Mouse (Mus musculus) erythroid progenitor cell, adult 5-6 weeks (primary cell): ENCODE measurements around the gene Aldoc. TPM values are rescaled to one million over a fixed set of nuclear protein-coding genes. Genes with fewer than 3 reads are reported as not detected.
A peak's percentile ranks its signal among the peaks of the same experiment; 100 is the strongest.
"Not testable (repeated sequence)": the region's sequence is repeated elsewhere in the genome, so short reads cannot be mapped to it uniquely, and the experiment has no call there.

Source experiments
- ATAC-seq: replicated peaks from 2 replicates; pipeline ENCODE4 v1.8.0; 2016; ENCODE audit warnings: moderate number of reproducible peaks, mild to moderate bottlenecking, moderate TSS enrichment, inconsistent platforms; ENCODE audit not compliant: poor library complexity, low FRiP score, severe bottlenecking
- total RNA-seq, 2 experiments: library from RNA; stranded (forward) in 1 of 2; stranded (reverse) in 1 of 2; fragments of 150-400 nt in 1 of 2; fragments of 186-747, 209-891 nt in 1 of 2; gene quantifications; 2 replicates each; pipeline versions ENCODE4 v1.2.3 to v1.2.4; 2015 to 2017; ENCODE audit warnings: low replicate concordance in 2 of 2

Aldoc gene
- total RNA-seq (2015; ENCODE audit: low replicate concordance) (1.3 and 16.2 TPM in 2 replicates), total RNA-seq (2017; ENCODE audit: low replicate concordance) (2.4 and 3.0 TPM in 2 replicates)

DNA sequence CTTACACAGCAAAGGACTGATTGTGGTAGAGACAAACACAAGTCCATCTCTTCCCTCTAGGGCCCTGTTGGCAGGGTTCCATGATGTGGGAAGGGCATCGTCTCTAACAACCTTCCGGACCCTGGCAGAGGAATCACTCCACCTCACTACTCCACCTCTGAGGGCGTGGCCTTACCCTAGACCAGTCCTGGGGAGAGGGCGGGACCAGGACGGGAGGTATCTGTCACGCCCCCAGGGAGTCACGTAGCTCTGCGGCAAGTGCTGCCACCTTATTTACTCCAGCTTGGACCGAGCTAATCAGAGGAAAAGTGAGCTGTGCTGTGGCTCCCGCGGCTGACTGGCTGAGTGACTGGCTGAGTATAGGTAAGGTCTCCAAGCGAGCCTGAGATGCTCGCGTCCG is at the start of gene Aldoc:
TSS of gene Aldoc (plus strand) at position 109 of the 400 bp plus-strand sequence.
- ATAC-seq = peak; percentile 93

GRCm38 (mm10) chr11:78275596-78275995 is 47.2 kb upstream of the Aldoc start:
- no peak for ATAC-seq

DNA sequence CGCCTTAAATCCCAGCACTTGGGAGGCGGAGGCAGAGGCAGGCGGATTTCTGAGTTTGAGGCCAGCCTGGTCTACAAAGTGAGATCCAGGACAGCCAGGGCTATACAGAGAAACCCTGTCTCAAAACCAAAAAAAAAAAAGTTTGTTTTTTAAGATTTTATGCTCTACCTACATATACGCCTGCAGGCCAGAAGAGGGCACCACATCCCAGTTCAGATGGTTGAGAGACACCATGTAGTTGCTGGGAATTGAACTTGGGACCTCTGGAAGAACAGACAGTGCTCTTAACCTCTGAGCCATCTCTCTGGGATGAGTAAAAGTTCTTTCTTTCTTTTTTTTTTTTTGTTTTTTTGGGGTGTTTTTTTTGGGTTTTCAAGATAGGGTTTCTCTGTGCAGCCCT is 46.6 kb upstream of the Aldoc start:
- not testable (repeated sequence) for ATAC-seq

- ATAC-seq = no peak
Observed at GRCm38 (mm10) chr11:78278853-78279252, 43.9 kb upstream of the Aldoc start.

GRCm38 (mm10) chr11:78279586-78279985 is 43.2 kb upstream of the Aldoc start:
- ATAC-seq = no peak

- ATAC-seq = no peak
Observed at GRCm38 (mm10) chr11:78289146-78289763, 33.5 kb upstream of the Aldoc start.

GRCm38 (mm10) chr11:78290654-78291053 is 32.1 kb upstream of the Aldoc start, which contains the start of gene BC030499:
Gene BC030499, plus strand, starts transcription at chr11:78290841.
- ATAC-seq = no peak

- ATAC-seq = no peak
Observed at GRCm38 (mm10) chr11:78294585-78294984, 28.2 kb upstream of the Aldoc start.

- no peak for ATAC-seq
Observed at GRCm38 (mm10) chr11:78300917-78301316, 21.9 kb upstream of the Aldoc start.

DNA sequence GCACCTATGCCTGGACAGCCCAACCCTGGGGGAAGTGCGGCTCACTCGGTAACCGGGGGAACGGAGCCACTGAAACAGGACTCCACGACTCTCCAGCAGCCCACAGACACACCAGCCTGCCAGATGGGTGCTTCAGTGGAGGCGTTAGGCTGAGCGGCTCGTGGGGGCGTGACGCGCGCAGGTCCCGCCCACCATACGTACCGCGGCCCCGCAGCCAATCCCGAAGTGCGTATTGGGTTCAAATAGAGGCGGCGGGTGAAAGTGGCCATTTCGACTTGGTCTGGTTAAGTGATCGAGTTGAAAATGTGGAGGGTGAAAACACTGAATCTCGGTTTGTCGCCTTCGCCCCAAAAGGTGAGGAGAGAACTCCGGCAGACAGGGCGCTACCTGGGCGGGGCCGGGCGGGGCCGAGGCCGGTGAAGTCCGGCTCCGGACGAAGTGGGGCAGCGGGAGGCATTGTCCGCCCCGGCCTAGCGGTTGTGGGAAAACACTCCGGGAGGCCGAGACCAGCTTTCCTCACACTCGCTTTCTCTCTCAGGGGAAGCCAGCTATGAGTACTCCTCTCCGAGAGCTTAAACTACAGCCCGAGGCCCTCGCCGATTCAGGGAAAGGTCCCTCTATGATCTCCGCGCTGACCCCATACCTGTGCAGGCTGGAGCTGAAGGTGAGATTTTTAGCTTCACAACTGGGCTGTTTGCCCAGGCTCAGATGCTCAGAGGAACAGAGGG is 21.2 kb upstream of the Aldoc start, which contains the start of gene Spag5:
TSS of gene Spag5 (plus strand) at position 173 of the 728 bp plus-strand sequence.
- ATAC-seq = peak; percentile 99

DNA sequence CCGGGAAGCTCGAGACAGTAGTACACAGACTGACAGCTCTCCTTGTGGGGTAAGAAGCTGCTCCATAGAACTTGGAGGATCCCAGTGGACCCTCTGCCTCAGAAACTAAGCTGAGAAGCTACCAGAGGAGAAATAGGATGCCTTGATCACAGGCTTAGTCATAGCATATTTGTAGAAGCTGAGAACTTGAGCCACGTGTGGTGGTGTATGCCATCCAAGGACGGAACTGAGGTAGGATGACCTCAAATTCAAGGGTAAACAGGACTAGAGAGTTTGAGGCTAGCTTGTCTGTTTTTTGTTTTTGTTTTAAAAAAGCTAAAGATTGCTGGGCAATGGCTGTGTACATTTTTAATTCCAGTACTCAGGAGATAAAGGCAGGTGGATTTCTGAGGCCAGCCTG is 17.5 kb upstream of the Aldoc start:
- no peak for ATAC-seq

- 0 out of 2 replicates have a peak, but pooled peaks have one; percentile 23 for ATAC-seq
Observed at GRCm38 (mm10) chr11:78310861-78311511, 11.8 kb upstream of the Aldoc start.

DNA sequence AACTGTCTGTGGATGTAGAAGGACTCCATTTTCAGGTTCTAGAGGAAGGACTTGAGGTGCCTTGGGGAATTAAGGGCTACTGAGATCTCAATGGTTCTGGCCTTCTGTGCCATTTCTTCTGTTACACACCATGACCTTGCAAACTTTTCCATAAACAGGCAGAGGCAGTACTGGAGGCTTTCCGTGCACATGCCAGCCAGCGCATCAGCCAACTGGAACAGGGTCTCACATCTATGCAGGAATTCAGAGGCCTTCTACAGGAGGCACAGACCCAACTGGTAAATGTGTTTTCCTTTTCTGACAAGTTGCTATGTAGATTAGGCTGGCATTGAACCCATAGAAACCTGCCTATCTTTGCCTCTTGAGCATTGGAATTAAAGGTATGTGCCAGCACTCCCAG is 9.1 kb upstream of the Aldoc start:
- no peak for ATAC-seq

DNA sequence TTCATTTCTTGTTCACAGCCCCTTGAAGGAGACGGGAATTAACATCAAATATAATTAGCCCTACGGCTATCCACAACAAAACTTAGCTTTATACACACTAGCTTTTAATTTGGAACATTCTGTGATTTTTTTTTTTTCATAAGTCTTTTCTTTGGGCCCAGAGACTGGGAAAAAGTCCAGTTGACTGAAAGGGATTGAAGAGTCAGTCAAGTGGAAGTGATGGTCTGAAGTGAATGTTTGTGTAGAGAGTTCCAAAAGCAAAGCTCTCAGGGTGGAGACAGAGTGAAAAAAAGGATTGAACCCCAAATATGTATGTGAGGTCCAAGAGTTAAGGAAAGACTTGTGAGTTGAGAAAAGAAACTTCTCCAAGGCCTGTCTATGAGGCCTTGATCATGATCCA is 4.4 kb upstream of the Aldoc start:
- no peak for ATAC-seq

- no peak for ATAC-seq
Observed at GRCm38 (mm10) chr11:78322076-78322831, 514 bp upstream of the Aldoc start.

- ATAC-seq = no peak
Observed at GRCm38 (mm10) chr11:78324000-78324785, 1.4 kb downstream of the Aldoc start.

- ATAC-seq = no peak
Observed at GRCm38 (mm10) chr11:78324965-78325364, 2.2 kb downstream of the Aldoc start.

- ATAC-seq = no peak
Observed at GRCm38 (mm10) chr11:78327215-78327614, 4.4 kb downstream of the Aldoc start.
